Mouse (Mus musculus): Measurements from ENCODE around the gene Ndc80. TPM values are rescaled to one million over a fixed set of nuclear protein-coding genes. Genes with fewer than 3 reads are reported as not detected.
"Not testable (repeated sequence)": the region's sequence is repeated elsewhere in the genome, so short reads cannot be mapped to it uniquely, and the experiment has no call there.

The Ndc80 gene
- polyA plus RNA-seq, 1 experiment, result 0.03 TPM

DNA sequence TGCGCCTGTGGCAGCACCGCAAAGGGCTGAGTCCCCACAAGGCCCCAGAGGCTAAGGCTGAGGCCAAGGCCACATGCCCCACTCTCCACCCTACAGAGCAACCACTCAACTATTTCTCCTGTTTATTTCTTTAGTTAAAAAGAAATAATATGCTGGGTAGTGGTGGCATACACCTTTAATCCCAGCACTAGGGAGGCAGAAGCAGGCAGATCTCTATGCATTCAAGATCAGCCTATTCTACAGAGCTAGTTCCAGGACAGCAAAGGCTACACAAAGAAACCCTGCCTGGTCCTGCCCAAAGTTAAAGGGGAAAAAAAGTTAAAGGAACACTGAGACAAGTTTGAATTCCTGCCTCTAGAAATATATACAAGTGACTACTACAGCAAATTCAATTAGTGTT lies 66.8 kb downstream of the Ndc80 start, which contains the start of gene Gm4707:
TSS of gene Gm4707 (minus strand) at position 101 of the 400 bp plus-strand sequence.
- no peak for TF ChIP-seq CTCF (conservative IDR thresholded peaks at IDR 0.05; ENCODE audit: insufficient read depth, insufficient read length, low read depth, low read length)
- no peak for TF ChIP-seq POLR2A (IDR thresholded peaks at IDR 0.05; ENCODE audit: low read depth, low read length)
- no peak for DNase-seq
- Histone ChIP-seq H3K27ac (ENCODE audit: insufficient read depth, low read depth, low read length) (no peak within 1 kb of the TSS), H3K27me3 (replicated peaks; ENCODE audit: control insufficient read depth, insufficient read depth, low read length) (no peaks in the 10 kb centered on the region), H3K4me3 (ENCODE audit: insufficient read depth, low read depth, low read length) (no peak within 1 kb of the TSS), H3K36me3 (ENCODE audit: control insufficient read depth, insufficient read depth, low read length) (no peaks in the 10 kb centered on the region), H3K4me1 (ENCODE audit: control insufficient read depth, insufficient read depth, low read length) (no peaks in the 10 kb centered on the region)
- WGBS, result 98% methylated on average over 2 of the region's 2 CpGs

GRCm38 (mm10) chr17:71457361-71457760 lies 69.3 kb downstream of the Ndc80 start:
- H3K4me1 ChIP-seq (ENCODE audit: control insufficient read depth, insufficient read depth, low read length); H3K27ac ChIP-seq (ENCODE audit: insufficient read depth, low read depth, low read length); H3K36me3 ChIP-seq (ENCODE audit: control insufficient read depth, insufficient read depth, low read length); H3K4me3 ChIP-seq (ENCODE audit: insufficient read depth, low read depth, low read length); DNase-seq; H3K27me3 ChIP-seq (replicated peaks; ENCODE audit: control insufficient read depth, insufficient read depth, low read length): not testable (repeated sequence)
- 97% methylated on average over 6 of the region's 6 CpGs for WGBS

Other genes with a start within 250 kb of the Ndc80 start
- gene Emilin2, start 214.9 kb downstream of the Ndc80 start, polyA plus RNA-seq (2012; rRNA removed), result 2.6 and 2.7 TPM in 2 replicates
- gene Gm4707, start 66.9 kb downstream of the Ndc80 start, polyA plus RNA-seq (2012; rRNA removed), result 0.22 and 0.29 TPM in 2 replicates
- gene Smchd1, start 51.5 kb downstream of the Ndc80 start, polyA plus RNA-seq (2012; rRNA removed), result 5.6 and 6.8 TPM in 2 replicates
- 0.08 TPM in 1 of 2 replicates, not detected in the other for gene Spdya, start 25.2 kb upstream of the Ndc80 start, polyA plus RNA-seq (2012; rRNA removed)
- gene Wdr43, start 89.0 kb upstream of the Ndc80 start, polyA plus RNA-seq (2012; rRNA removed), result 5.0 and 6.5 TPM in 2 replicates
- gene Togaram2, start 146.4 kb upstream of the Ndc80 start, polyA plus RNA-seq (2012; rRNA removed), result 0.04 and 0.06 TPM in 2 replicates
- gene Pcare, start 226.0 kb upstream of the Ndc80 start, polyA plus RNA-seq (2012; rRNA removed), result not detected in 2 replicates
- 5.8 and 8.0 TPM in 2 replicates for gene Clip4, start 241.6 kb upstream of the Ndc80 start, polyA plus RNA-seq (2012; rRNA removed)

All from kidney, adult 2 months (tissue).